Mouse (Mus musculus) neural tube, embryonic 15.5 days (tissue): ENCODE data around the gene Zfp398. TPM values are rescaled to one million over a fixed set of nuclear protein-coding genes. Genes with fewer than 3 reads are reported as not detected.
A peak's percentile ranks its signal among the peaks of the same experiment; 100 is the strongest.

Source experiments
- ATAC-seq: fragments of 200-750 bp; cut with Nextera tagmentation; 2 replicates; pipeline ENCODE4 v1.8.0; 2017; ENCODE audit warnings: mild to moderate bottlenecking, moderate TSS enrichment, moderate library complexity; ENCODE audit not compliant: low FRiP score
- H3K27ac ChIP-seq: fragments of 300-500 bp; sonication (generic); replicated peaks from 2 replicates; pipeline ENCODE4 v1.5.1; 2015; ENCODE audit warnings: mild to moderate bottlenecking, inconsistent platforms
- H3K27me3 ChIP-seq: fragments of 300-500 bp; sonication (generic); replicated peaks from 2 replicates; pipeline ENCODE4 v1.6.1; 2015; ENCODE audit warnings: inconsistent platforms
- H3K36me3 ChIP-seq: fragments of 300-500 bp; sonication (generic); 2 replicates; pipeline ENCODE4 v1.6.1; 2015; ENCODE audit warnings: inconsistent platforms
- H3K4me1 ChIP-seq: fragments of 300-500 bp; sonication (generic); 2 replicates; pipeline ENCODE4 v1.6.1; 2015; ENCODE audit warnings: inconsistent platforms
- H3K4me2 ChIP-seq: fragments of 300-500 bp; sonication (generic); 2 replicates; pipeline ENCODE4 v1.6.1; 2015; ENCODE audit warnings: inconsistent platforms, mild to moderate bottlenecking, moderate library complexity
- H3K4me3 ChIP-seq: fragments of 300-500 bp; sonication (generic); replicated peaks from 2 replicates; pipeline ENCODE4 v1.5.1; 2015; ENCODE audit warnings: mild to moderate bottlenecking, inconsistent platforms
- H3K9ac ChIP-seq: fragments of 300-500 bp; sonication (generic); replicated peaks from 2 replicates; pipeline ENCODE4 v1.6.1; 2015; ENCODE audit warnings: mild to moderate bottlenecking, inconsistent platforms
- H3K9me3 ChIP-seq: fragments of 300-500 bp; sonication (generic); replicated peaks from 2 replicates; pipeline ENCODE4 v1.6.1; 2016; ENCODE audit warnings: inconsistent platforms
- WGBS: fragments of 180-500 bp; shearing (Covaris S2); methylation state at CpG from one replicate; pipeline ENCODE4 v1.1.7; 2015; ENCODE audit warnings: mixed read lengths; 5-methylcytosine and 5-hydroxymethylcytosine counted together
- polyA plus RNA-seq: library from polyadenylated mRNA; unstranded; fragments of >200 nt; fragmentation: Nextera tagmentation; extraction: Ambion mirVana; gene quantifications from 2 replicates; pipeline ENCODE4 v1.2.1, GENCODE M21; 2015

Zfp398 gene
- polyA plus RNA-seq, result 17.3 and 17.4 TPM in 2 replicates

- Histone ChIP-seq H3K4me1 (peaks cover 29% of the 10 kb centered on the region), H3K36me3 (peaks cover 5% of the 10 kb centered on the region), H3K27me3 (no peaks in the 10 kb centered on the region), H3K27ac (peak within 1 kb of the TSS; percentile 96), H3K4me2 (peak within 1 kb of the TSS; percentile 72), H3K9me3 (no peaks in the 10 kb centered on the region), H3K9ac (peak within 1 kb of the TSS; percentile 90), H3K4me3 (peak within 1 kb of the TSS; percentile 84)
- peak; percentile 93 for ATAC-seq
- under 1% methylated on average over 52 of the region's 52 CpGs for WGBS
Observed at GRCm38 (mm10) chr6:47835482-47835983, at the start of gene Zfp398. Zfp398 (plus strand) TSS chr6:47835661.

- H3K9me3 ChIP-seq, result no peaks in the 10 kb centered on the region
- no peaks in the 10 kb centered on the region for H3K36me3 ChIP-seq
- H3K4me2 ChIP-seq, result peak overlapping the region; percentile 56
- H3K27me3 ChIP-seq, result no peaks in the 10 kb centered on the region
- peaks cover 11% of the 10 kb centered on the region for H3K4me1 ChIP-seq
- H3K9ac ChIP-seq, result peak overlapping the region; percentile 53
- WGBS, result 1% methylated on average over 18 of the region's 18 CpGs
- H3K4me3 ChIP-seq, result peak overlapping the region; percentile 46
- ATAC-seq, result peak; percentile 94
- H3K27ac ChIP-seq, result peak overlapping the region; percentile 89
Observed at GRCm38 (mm10) chr6:47787941-47788736, 47.3 kb upstream of the Zfp398 start.

- peaks cover 11% of the 10 kb centered on the region for H3K4me1 ChIP-seq
- 34% methylated on average over 3 of the region's 3 CpGs for WGBS
- H3K9me3 ChIP-seq, result no peaks in the 10 kb centered on the region
- H3K9ac ChIP-seq, result peak overlapping the region; percentile 53
- peak overlapping the region; percentile 89 for H3K27ac ChIP-seq
- no peaks in the 10 kb centered on the region for H3K27me3 ChIP-seq
- peak overlapping the region; percentile 56 for H3K4me2 ChIP-seq
- peak overlapping the region; percentile 46 for H3K4me3 ChIP-seq
- 0 out of 2 replicates have a peak, but pooled peaks have one; percentile 46 for ATAC-seq
- no peaks in the 10 kb centered on the region for H3K36me3 ChIP-seq
Observed at GRCm38 (mm10) chr6:47788821-47789220, 46.6 kb upstream of the Zfp398 start.

- H3K9me3 ChIP-seq, result no peaks in the 10 kb centered on the region
- H3K4me2 ChIP-seq, result no peak overlapping the region
- H3K27me3 ChIP-seq, result no peaks in the 10 kb centered on the region
- H3K36me3 ChIP-seq, result peaks cover 14% of the 10 kb centered on the region
- peaks cover 11% of the 10 kb centered on the region for H3K4me1 ChIP-seq
- WGBS, result 53% methylated on average over 2 of the region's 2 CpGs
- no peak overlapping the region for H3K27ac ChIP-seq
- ATAC-seq, result no peak
- H3K4me3 ChIP-seq, result no peak overlapping the region
- H3K9ac ChIP-seq, result no peak overlapping the region
Observed at GRCm38 (mm10) chr6:47790745-47791144, 44.7 kb upstream of the Zfp398 start.

GRCm38 (mm10) chr6:47792533-47792932 is 42.9 kb upstream of the Zfp398 start:
- no peaks in the 10 kb centered on the region for H3K9me3 ChIP-seq
- H3K4me3 ChIP-seq, result no peak overlapping the region
- no peak overlapping the region for H3K4me2 ChIP-seq
- H3K9ac ChIP-seq, result no peak overlapping the region
- H3K36me3 ChIP-seq, result peaks cover 29% of the 10 kb centered on the region
- no peaks in the 10 kb centered on the region for H3K27me3 ChIP-seq
- no peak overlapping the region for H3K27ac ChIP-seq
- WGBS, result 88% methylated on average over 2 of the region's 2 CpGs
- ATAC-seq, result no peak
- H3K4me1 ChIP-seq, result peaks cover 8% of the 10 kb centered on the region

GRCm38 (mm10) chr6:47793284-47793683 is 42.2 kb upstream of the Zfp398 start:
- Histone ChIP-seq H3K9me3 (no peaks in the 10 kb centered on the region), H3K27ac (no peak overlapping the region), H3K4me2 (no peak overlapping the region), H3K27me3 (no peaks in the 10 kb centered on the region), H3K4me1 (peaks cover 8% of the 10 kb centered on the region), H3K9ac (no peak overlapping the region), H3K4me3 (no peak overlapping the region), H3K36me3 (peaks cover 37% of the 10 kb centered on the region)
- ATAC-seq, result no peak
- WGBS, result 79% methylated on average over 5 of the region's 5 CpGs

GRCm38 (mm10) chr6:47794106-47794830 is 41.2 kb upstream of the Zfp398 start:
- no peaks in the 10 kb centered on the region for H3K9me3 ChIP-seq
- no peak overlapping the region for H3K27ac ChIP-seq
- no peak overlapping the region for H3K9ac ChIP-seq
- H3K27me3 ChIP-seq, result no peaks in the 10 kb centered on the region
- H3K4me3 ChIP-seq, result no peak overlapping the region
- ATAC-seq, result no peak
- WGBS, result 51% methylated on average over 10 of the region's 10 CpGs
- peaks cover 47% of the 10 kb centered on the region for H3K36me3 ChIP-seq
- H3K4me2 ChIP-seq, result no peak overlapping the region
- H3K4me1 ChIP-seq, result peaks cover 1% of the 10 kb centered on the region; the same call in 1 of the 2 replicates

- no peaks in the 10 kb centered on the region for H3K9me3 ChIP-seq
- no peak overlapping the region for H3K4me2 ChIP-seq
- no peaks in the 10 kb centered on the region for H3K27me3 ChIP-seq
- no peak overlapping the region for H3K9ac ChIP-seq
- peaks cover 95% of the 10 kb centered on the region for H3K36me3 ChIP-seq
- 54% methylated on average over 6 of the region's 6 CpGs for WGBS
- H3K4me1 ChIP-seq, result no peaks in the 10 kb centered on the region
- H3K4me3 ChIP-seq, result no peak overlapping the region
- no peak overlapping the region for H3K27ac ChIP-seq
- peak; percentile 25; the same call in 1 of the 2 replicates for ATAC-seq
Observed at GRCm38 (mm10) chr6:47799079-47799478, 36.4 kb upstream of the Zfp398 start.

- Histone ChIP-seq H3K27me3 (no peaks in the 10 kb centered on the region), H3K4me1 (peaks cover 19% of the 10 kb centered on the region), H3K9ac (no peak overlapping the region), H3K4me3 (no peak overlapping the region), H3K27ac (no peak overlapping the region), H3K4me2 (no peak overlapping the region), H3K9me3 (no peaks in the 10 kb centered on the region), H3K36me3 (peaks cover 65% of the 10 kb centered on the region)
- 84% methylated on average over 2 of the region's 2 CpGs for WGBS
- no peak for ATAC-seq
Observed at GRCm38 (mm10) chr6:47805520-47805919, 29.9 kb upstream of the Zfp398 start.

GRCm38 (mm10) chr6:47807419-47807818 is 28.0 kb upstream of the Zfp398 start:
- no peak for ATAC-seq

GRCm38 (mm10) chr6:47808545-47808944 is 26.9 kb upstream of the Zfp398 start:
- no peak for ATAC-seq
- no peaks in the 10 kb centered on the region for H3K9me3 ChIP-seq
- peaks cover 34% of the 10 kb centered on the region for H3K36me3 ChIP-seq
- H3K27ac ChIP-seq, result no peak overlapping the region
- H3K9ac ChIP-seq, result no peak overlapping the region
- H3K4me2 ChIP-seq, result no peak overlapping the region
- H3K4me3 ChIP-seq, result no peak overlapping the region
- WGBS, result 93% methylated on average over 5 of the region's 5 CpGs
- H3K27me3 ChIP-seq, result no peaks in the 10 kb centered on the region
- H3K4me1 ChIP-seq, result peaks cover 36% of the 10 kb centered on the region

More at GRCm38 (mm10) chr6:47807419-47807818, 28.0 kb upstream of the Zfp398 start:
- H3K4me2 ChIP-seq, result no peak overlapping the region
- 94% methylated on average over 2 of the region's 2 CpGs for WGBS
- H3K36me3 ChIP-seq, result peaks cover 46% of the 10 kb centered on the region
- peaks cover 36% of the 10 kb centered on the region for H3K4me1 ChIP-seq
- H3K27me3 ChIP-seq, result no peaks in the 10 kb centered on the region
- H3K9ac ChIP-seq, result no peak overlapping the region
- no peak overlapping the region for H3K27ac ChIP-seq
- no peak overlapping the region for H3K4me3 ChIP-seq
- no peaks in the 10 kb centered on the region for H3K9me3 ChIP-seq
